Mouse (Mus musculus) spleen, embryonic (tissue): ENCODE measurements around the gene Myt1.
"Not testable (repeated sequence)": the region's sequence is repeated elsewhere in the genome, so short reads cannot be mapped to it uniquely, and the experiment has no call there.

Experiments
- CTCF ChIA-PET: fragments of 350-600 bp; sonication (Branson Sonifier 250); formaldehyde crosslinking; loops from one replicate; lab custom pipeline; 2022; lab: Charles Lee

Gene Myt1

GRCm38 (mm10) chr2:181777715-181778114, 14.6 kb downstream of the Myt1 start:
- CTCF ChIA-PET = no interaction called here

GRCm38 (mm10) chr2:181781421-181781820, 18.3 kb downstream of the Myt1 start:
- CTCF ChIA-PET = no interaction called here

GRCm38 (mm10) chr2:181787852-181788251, 24.7 kb downstream of the Myt1 start:
- CTCF ChIA-PET = no interaction called here

- CTCF ChIA-PET = no interaction called here
Measured at GRCm38 (mm10) chr2:181789396-181789795, 26.3 kb downstream of the Myt1 start.

- CTCF ChIA-PET = not testable (repeated sequence)
Measured at GRCm38 (mm10) chr2:181793186-181793585, 30.1 kb downstream of the Myt1 start.

GRCm38 (mm10) chr2:181795641-181796130, 32.6 kb downstream of the Myt1 start:
- CTCF ChIA-PET = no interaction called here

GRCm38 (mm10) chr2:181797672-181798071, 34.5 kb downstream of the Myt1 start:
- CTCF ChIA-PET = no interaction called here

GRCm38 (mm10) chr2:181829032-181829650, 66.0 kb downstream of the Myt1 start:
- CTCF ChIA-PET = no interaction called here

- CTCF ChIA-PET = no interaction called here
Measured at GRCm38 (mm10) chr2:181832745-181833144, 69.6 kb downstream of the Myt1 start.

GRCm38 (mm10) chr2:181837372-181838292, 74.5 kb downstream of the Myt1 start, which contains the start of gene Pcmtd2:
Pcmtd2 (plus strand) TSS chr2:181837854.
- CTCF ChIA-PET = no interaction called here

- CTCF ChIA-PET = no interaction called here
Measured at GRCm38 (mm10) chr2:181838293-181838680, 75.2 kb downstream of the Myt1 start.

- CTCF ChIA-PET = no interaction called here
Measured at GRCm38 (mm10) chr2:181845709-181846394, 82.7 kb downstream of the Myt1 start.

GRCm38 (mm10) chr2:181863791-181864535, 100.8 kb downstream of the Myt1 start, which contains the start of gene Polr3k:
Polr3k (plus strand) TSS chr2:181864337.
- CTCF ChIA-PET = no interaction called here

- CTCF ChIA-PET = no interaction called here
Measured at GRCm38 (mm10) chr2:181864536-181864860, 101.4 kb downstream of the Myt1 start.

GRCm38 (mm10) chr2:181866931-181867330, 103.8 kb downstream of the Myt1 start:
- CTCF ChIA-PET = no interaction called here

- CTCF ChIA-PET = no interaction called here
Measured at GRCm38 (mm10) chr2:181871039-181871438, 107.9 kb downstream of the Myt1 start.
